Mouse (Mus musculus): ENCODE measurements at regions not wholly inside any gene's neighbourhood (a gene's known extent, or its start where the extent isn't known, plus 50 kb on each side); places are given as distances from the start of the nearest gene placed in this dataset.

DNA sequence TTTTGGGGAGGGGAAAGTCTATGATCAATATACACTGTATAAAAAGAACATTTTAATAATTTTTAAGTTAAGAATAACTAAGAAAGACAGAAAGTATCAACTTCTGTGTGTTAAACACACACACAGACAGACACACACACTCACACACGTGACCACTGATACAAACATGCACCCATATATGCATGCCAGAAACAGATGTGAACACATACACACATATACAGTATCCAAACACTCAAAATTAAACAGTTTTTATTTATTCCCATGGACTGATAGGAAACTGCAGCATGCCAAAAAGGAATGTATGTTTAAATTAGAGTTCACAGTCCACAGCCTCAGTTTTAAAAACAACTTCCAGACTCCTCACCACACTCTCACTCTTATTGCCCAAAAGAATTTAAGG lies 203.4 kb upstream of the Tbl1x start:
- in situ Hi-C loops (cut with MboI; ENCODE audit: low sequenced_read_pairs): no loop called here

DNA sequence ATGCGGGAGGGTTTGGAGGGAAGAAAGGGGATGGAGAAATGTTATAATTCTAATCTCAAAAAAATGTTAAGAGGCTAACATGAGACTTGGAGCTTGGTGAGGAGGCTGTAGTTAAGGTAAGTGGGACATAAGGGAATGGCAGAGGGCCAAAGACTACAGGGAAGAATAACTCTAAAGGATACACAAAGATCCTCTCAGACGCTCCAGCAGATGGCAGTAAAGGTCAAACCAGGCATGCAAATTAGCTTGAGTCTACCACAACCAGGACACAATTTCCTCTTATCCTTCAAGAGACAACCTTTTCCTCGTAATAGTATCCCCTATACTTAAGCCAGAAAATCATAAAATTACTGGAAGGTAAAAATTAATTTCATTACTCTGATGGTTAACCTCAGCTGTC lies 196.4 kb upstream of the Tbl1x start:
- in situ Hi-C loops (cut with MboI; ENCODE audit: low sequenced_read_pairs): no loop called here

DNA sequence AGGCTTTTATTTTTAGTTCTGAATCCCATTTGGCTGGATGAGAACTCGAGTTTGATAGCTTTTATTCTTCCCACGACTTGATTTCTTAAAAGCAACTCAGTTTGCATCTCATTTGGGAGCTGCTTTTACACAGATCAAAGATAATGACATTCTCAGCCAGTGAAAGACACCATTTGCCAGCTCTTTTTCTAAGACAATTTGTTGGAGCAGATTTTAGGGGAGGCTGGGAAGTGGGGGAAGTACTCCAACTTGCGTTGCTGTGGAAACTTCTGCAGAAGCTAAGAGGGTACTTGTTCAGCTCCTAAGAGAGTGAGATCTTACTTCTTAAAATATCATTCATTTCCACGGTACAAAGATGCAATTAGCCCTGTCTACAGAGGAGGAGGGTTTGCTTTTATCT lies 187.2 kb upstream of the Tbl1x start:
- in situ Hi-C loops (cut with MboI; ENCODE audit: low sequenced_read_pairs): no loop called here

DNA sequence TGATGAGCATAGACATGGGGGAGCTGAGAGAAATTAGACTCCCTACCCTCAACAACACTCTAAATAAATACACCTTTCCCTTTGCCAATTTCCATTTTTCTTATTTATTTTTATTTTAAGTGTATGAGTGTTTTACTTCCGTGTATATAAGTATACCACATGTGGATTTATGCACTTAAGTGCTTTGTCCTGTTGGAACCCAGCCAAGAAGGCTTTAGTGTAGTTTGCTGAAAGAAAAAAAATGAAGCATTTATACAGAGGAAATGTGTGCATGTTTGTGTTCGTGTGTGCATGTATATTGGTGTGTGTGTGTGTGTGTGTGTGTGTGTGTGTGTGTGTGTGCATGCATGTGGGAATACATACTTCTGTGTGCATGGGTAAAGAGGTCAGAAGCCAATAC lies 157.6 kb upstream of the Tbl1x start:
- in situ Hi-C loops (cut with MboI; ENCODE audit: low sequenced_read_pairs): no loop called here

DNA sequence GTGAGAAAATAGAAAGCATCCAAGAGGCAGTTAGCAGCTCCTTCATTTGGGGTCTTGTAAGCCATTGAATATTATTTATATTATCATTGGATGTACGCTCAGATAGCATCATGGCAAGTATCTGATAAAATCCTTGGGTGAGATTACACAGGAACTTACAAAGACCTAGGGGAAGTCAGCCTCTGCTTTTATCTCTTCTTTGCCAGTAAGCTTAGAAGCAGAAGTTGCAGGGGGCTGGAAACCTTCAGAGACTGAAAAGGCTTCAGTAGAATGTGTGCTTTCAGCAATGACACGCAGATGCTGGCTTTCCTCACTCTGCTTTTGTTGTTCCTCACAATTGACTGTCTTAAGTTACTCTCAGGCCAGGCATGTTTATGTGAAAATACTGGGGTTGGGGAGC lies 150.3 kb upstream of the Tbl1x start:
- in situ Hi-C loops (cut with MboI; ENCODE audit: low sequenced_read_pairs): no loop called here

DNA sequence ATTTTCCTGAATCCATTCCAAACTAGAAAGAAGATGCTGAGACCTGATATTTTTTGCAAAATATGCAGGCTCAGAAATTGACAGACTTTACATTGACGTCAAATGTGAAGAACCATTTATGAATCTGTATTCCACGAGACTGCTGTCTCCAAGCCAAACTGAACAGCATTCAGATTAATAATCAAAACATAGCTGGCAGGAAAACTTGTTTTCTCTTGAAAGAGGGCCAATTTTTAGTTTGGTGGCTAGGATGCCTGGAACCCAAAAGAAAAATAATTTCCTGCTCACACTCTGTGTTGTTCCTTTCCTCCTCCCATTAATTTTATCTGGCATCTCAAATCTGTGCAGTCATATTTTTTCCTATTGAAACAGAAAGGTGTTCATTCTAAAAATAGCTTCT lies 149.7 kb upstream of the Tbl1x start:
- in situ Hi-C loops (cut with MboI; ENCODE audit: low sequenced_read_pairs): no loop called here

DNA sequence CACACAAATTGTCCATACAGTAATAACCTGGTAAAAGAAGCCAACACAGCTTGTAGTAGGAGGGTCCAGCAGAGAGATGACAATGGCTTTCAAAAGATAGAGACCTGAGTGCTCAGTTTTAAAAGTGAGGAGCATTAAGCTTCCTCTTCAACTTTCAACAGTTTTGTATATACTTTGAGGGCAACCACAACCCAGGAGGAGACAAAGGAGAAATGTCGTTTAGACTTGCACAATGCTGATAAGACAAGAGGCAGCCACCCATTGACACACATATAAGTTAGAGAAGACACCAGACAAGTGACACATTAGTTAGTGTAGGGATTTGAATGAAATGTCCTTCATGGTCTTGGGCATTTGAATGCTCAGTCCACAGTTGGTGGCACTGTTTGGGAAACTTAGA lies 147.2 kb upstream of the Tbl1x start:
- in situ Hi-C loops (cut with MboI; ENCODE audit: low sequenced_read_pairs): no loop called here

DNA sequence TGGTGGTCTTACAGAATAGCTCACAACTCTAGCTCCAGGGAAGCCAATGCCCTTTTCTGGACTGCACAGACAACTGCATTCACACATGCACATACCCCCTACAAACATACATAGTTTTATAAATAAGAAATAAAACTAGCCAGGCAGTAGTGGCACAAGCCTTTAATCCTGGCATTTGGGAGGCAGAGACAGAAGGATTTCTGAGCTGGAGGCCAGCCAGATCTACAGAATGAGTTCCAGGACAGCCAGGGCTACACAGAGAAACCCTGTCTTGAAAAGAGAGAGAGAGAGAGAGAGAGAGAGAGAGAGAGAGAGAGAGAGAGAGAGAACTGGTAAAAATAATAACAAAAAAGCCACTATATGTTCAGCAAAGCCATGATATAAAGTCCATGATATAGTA lies 143.5 kb upstream of the Tbl1x start:
- in situ Hi-C loops (cut with MboI; ENCODE audit: low sequenced_read_pairs): no loop called here

DNA sequence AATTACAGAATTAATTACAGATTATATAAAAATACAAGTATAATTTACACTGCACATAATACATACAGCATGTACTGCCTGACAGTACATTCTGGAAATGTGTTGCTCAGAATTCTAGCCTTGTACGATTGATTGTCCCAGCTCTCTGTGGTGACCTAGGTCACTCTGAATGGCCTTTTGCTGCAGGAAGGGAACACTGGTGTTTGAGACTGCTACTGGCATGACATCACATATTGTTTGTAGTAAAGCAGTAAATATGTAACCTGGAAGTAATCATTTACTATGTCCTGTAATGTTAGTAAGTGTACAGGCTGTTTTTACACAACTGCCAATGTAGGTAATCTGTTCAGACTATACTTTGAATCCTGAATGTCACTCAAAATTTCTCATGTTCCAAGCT lies 123.5 kb upstream of the Tbl1x start:
- in situ Hi-C loops (cut with MboI; ENCODE audit: low sequenced_read_pairs): no loop called here

DNA sequence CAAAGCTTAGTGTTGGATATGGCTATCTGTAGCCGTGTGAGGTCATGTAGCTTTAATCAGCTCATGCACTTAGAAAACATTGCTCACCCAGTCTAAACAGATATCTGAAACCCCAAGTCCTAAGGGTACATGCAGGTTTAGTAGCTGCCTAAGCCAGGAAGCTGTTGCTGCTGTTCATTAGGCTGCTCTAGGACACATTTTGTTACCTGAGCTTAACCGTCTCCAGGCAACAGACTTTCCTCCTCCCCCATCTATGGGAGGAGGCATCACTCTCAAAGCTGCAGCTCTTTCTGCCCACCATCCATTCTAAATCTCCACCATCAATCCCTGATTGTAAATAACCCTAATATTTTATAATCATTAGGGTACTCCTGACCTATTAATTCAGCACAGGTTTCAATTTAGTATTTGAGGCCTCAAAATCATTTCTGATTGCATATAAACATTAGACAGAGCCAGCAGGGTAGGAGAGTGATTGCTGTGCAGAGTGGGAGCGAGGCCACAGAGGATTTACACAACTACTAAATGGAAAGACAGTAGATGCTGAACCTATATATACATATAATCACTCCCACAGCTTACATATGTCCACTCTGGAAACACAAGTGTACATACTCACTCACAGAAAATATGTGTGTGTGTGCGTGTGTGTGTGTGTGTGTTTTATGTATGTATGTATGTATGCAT lies 118.9 kb upstream of the Tbl1x start:
- in situ Hi-C loops (cut with MboI; ENCODE audit: low sequenced_read_pairs): no loop called here

DNA sequence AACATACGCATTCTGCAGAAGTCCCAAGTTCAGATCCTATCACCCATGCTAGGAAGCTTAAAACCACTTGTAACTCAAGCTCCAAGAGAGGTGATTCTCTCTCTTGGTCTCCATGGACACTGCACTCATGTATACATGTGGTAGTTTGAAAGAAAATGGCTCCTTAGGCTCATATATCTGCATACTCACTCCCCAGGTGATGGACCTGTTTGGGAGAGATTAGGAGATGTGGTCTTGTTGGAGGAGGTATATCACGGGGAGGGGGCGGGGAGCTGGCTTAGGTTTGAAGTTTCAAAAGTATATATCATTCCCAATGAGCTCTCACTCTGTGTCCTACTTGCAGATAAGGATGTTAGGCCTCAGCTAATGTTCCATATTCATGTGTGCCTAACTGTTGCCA lies 103.9 kb upstream of the Tbl1x start:
- in situ Hi-C loops (cut with MboI; ENCODE audit: low sequenced_read_pairs): no loop called here

DNA sequence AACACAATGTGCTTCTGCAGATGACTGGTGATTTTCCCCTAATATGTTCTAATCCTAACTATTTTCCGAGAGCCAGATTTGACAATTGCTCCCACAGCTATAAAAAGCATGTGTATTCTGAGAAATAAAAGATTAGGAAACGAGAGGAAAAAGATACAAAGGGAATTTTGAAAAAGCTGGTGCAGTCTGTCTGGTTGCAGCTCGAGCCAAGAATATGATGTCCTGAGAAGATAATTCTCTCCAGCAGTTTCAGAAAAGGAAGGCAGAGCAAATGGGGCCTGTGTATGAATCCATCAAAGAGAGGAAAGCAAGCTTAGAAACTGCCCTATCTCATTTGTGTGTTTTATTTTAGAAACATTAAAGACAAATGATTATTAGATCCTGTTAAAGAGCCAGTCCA lies 102.9 kb upstream of the Tbl1x start:
- in situ Hi-C loops (cut with MboI; ENCODE audit: low sequenced_read_pairs): no loop called here

DNA sequence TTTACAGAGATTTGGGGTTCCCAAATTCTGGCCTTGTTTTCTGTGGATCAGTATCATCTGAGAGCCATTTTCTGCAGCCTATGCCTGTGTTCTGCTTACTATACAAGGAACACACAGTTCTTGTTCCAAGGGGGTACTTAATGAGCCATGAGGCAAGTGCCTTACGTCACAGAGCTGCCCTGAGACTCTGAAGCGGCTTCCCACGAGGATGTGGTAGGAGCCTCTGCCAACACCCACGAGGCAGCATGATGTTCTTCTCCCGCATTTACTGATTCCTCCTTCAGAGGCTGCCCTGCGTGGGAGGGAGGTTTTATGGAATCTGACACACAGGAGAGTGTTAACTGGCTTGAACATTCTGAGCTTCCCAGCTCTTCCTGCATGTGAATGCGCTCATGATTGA lies 101.4 kb upstream of the Tbl1x start:
- in situ Hi-C loops (cut with MboI; ENCODE audit: low sequenced_read_pairs): no loop called here

DNA sequence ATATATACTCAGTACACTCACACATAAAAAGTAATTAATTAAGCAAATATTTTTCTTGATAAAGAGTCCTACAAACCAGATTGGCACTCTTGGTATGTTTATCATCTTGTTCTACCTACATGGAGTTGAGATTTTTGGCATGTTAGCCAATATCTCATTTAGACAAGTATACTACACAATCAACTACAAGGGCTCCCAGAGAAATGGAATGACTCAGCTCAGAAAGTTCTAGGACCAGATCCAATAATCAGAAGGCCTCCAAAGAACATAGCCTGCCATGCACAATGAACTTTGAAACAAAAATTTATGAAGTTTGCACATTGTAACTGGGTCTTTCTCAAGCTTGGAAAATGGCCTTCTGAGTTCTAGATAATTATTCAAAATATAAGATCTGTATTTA lies 100.0 kb upstream of the Tbl1x start:
- in situ Hi-C loops (cut with MboI; ENCODE audit: low sequenced_read_pairs): no loop called here

DNA sequence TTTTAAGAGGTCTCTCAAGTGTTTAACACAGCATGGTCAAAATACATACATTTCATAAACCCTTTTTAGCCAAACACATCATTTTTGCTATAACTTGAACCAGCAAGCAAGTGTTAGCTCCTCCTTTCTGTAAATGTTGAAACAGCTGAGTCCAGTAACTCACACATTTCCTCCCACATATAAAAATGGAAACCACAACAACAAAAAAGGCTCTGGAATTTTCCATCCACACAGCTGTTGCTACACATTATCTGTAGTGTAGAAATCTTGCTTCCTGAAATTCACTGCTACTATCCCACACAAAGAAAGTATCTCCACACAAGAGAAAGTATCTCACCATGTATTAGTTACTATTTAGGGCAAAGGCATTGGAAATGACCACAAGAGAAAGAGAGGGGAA lies 96.7 kb upstream of the Tbl1x start:
- in situ Hi-C loops (cut with MboI; ENCODE audit: low sequenced_read_pairs): no loop called here

DNA sequence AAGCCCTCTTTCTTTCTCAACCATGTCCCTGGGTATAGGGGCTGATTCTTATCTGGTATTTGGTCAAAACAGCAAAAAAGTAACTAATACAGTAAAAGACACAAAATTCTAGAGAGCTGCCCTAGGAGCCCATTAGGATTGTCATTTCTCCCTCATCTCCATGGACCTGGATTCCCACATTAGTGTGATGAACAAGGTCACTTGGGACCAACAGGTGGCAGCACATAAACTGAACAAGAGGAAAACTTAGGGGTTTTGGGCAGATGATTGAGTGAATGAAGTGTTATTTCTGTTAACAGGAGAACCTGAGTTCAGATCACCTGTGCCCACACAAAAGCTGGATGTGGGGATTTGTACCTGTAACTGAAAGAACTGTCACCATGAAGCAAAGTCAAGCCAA lies 93.0 kb upstream of the Tbl1x start:
- in situ Hi-C loops (cut with MboI; ENCODE audit: low sequenced_read_pairs): no loop called here

DNA sequence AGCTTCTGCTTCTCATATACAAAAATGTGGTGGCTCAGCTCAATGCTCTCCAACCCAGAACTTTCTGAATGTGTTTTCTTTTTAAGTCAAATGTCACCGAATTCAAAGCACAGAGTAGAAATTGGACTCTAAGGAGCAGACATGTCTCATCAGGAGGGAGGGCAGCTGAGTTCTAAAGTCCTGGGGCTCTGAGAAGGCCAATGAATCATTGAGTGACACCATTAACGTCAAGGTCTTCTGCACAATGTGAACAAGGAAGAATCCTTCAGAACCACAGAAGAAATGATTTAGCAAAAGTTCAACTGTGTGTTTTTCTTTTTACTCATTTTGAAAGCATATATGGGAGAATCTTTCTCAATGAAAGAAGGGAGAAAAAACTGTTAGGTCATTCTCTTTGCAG lies 88.6 kb upstream of the Tbl1x start:
- in situ Hi-C loops (cut with MboI; ENCODE audit: low sequenced_read_pairs): loop anchor here (10.0 kb wide), 1 partner anchor 83 kb away; no protein-coding TSS in a partner anchor

DNA sequence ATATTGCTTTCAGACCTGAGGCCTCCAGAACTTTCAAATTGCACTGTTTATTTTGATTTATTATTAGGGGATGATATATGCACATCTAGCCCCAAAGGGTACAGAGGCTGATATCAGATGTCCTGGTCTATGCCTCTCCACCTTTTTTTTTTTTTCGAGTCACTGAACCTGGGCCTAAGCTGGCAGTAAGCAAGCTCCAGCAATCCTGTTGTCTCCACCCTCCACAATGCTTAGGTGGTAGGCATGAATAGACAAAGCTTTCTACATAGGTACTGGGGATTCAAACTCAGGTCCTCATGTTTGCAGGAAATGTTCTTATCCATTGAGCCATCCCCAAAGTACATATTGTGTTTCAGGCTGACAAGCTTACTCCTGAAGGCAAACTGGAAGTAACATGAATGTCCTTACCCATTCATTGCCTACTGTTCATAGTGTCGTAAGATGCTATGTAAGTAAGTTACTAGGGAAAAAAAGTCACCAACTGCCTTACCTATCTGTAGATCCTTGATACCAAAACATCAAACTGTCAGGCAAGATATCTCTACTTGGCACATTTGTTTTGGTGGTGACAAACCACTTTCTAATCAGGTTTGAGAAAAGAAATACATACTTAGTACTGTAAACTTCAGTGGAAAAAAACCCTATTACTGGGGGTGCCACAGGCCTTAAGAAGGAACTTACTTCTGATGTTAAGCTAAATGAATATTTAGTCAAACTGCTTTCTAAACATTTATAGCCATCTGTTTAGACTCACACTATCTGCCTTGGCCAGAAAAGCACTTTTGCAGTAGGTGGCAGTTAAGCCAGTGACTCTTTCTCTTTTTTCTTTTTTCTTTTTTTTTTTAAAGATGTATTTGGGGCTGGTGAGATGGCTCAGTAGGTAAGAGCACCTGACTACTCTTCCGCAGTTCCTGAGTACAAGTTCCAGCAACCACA lies 85.8 kb upstream of the Tbl1x start:
- in situ Hi-C loops (cut with MboI; ENCODE audit: low sequenced_read_pairs): loop anchor here (10.0 to 25.0 kb wide), 2 partner anchors 80 to 212 kb away; no protein-coding TSS in a partner anchor

DNA sequence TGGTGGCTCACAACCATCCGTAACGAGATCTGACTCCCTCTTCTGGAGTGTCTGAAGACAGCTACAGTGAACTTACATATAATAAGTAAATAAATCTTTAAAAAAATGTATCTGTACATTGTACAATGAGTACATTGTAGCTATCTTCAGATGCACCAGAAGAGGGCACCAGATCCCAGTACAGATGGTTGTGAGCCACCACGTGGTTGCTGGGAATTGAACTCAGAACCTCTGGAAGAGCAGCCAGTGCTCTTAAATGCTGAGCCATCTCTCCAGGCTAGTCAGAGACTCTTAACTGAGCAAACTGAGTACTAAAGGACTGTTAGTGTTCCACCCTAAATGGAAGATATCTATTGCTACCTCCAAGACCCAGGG lies 85.1 kb upstream of the Tbl1x start:
- in situ Hi-C loops (cut with MboI; ENCODE audit: low sequenced_read_pairs): loop anchor here (10.0 to 25.0 kb wide), 2 partner anchors 79 to 212 kb away; no protein-coding TSS in a partner anchor

DNA sequence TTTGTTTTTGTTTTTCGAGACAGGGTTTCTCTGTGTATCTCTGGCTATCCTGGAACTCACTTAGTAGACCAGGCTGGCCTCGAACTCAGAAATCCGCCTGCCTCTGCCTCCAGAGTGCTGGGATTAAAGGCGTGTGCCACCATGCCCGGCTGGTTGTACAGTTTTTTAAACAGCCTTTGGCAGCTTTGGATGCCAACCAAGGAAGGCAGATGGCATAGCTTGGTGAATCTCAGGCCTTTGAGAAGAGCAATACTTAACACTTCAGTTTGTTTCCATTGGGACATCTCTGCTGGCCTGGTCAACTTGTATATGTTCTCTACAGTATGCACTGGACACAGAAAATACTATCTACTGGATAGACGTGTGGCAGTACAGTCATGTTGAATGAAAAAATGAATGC lies 84.0 kb upstream of the Tbl1x start:
- in situ Hi-C loops (cut with MboI; ENCODE audit: low sequenced_read_pairs): loop anchor here (10.0 to 25.0 kb wide), 2 partner anchors 78 to 210 kb away; no protein-coding TSS in a partner anchor

DNA sequence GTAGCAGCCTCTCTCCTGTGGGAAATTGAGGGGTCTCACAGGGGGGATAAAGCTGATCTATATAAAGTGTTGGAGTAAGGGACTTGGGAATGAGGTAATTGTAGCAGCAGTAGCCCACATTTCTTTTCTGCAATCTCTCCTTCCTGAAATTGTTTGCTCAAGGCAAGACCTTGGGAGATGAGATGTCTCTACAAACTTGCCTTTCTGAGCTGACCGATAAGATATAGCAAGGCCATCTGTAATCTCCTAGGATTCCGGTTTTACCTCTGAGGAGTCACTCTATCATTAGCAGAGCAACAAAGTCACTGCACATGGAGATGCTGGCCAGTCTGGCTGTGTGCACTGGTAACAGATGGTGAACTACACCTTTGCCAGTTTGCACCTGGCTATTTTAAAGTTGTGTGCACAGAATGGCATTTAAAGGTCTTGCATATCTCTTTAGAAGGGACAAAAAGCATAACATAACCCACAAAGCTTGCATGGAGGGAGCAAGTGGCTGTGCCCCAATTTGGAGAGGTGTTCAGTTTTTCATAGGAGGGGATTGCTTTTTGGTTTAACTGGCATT lies 78.7 kb upstream of the Tbl1x start:
- in situ Hi-C loops (cut with MboI; ENCODE audit: low sequenced_read_pairs): loop anchor here (25.0 kb wide), 1 partner anchor 205 kb away; no protein-coding TSS in a partner anchor

Data from CH12F3 (cell line).